Mouse (Mus musculus) midbrain, postnatal 0 days (tissue): ENCODE measurements around the gene Slu7. TPM values are rescaled to one million over a fixed set of nuclear protein-coding genes. Genes with fewer than 3 reads are reported as not detected.

Experiments
- ATAC-seq: fragments of 200-750 bp; cut with Nextera tagmentation; 2 replicates; pipeline ENCODE4 v1.8.0; 2017; ENCODE audit warnings: moderate number of reproducible peaks, mild to moderate bottlenecking, moderate TSS enrichment, moderate library complexity; ENCODE audit not compliant: low FRiP score
- DNase-seq: peaks from one replicate; pipeline ENCODE4 v3.0.0-alpha.2; 2015; ENCODE audit warnings: low spot score
- H3K27ac ChIP-seq: fragments of 300-500 bp; sonication (generic); 2 replicates; pipeline ENCODE4 v1.5.1; 2014; ENCODE audit warnings: low read depth, mild to moderate bottlenecking, low read length, mixed read lengths
- H3K27me3 ChIP-seq: fragments of 300-500 bp; sonication (generic); 2 replicates; pipeline ENCODE4 v1.6.1; 2014; ENCODE audit warnings: low read length, control low read depth, mixed read lengths; ENCODE audit not compliant: insufficient read depth
- H3K36me3 ChIP-seq: fragments of 300-500 bp; sonication (generic); 2 replicates; pipeline ENCODE4 v1.6.1; 2014; ENCODE audit warnings: low read length, control low read depth, mixed read lengths; ENCODE audit not compliant: insufficient read depth
- H3K4me1 ChIP-seq: fragments of 300-500 bp; sonication (generic); 2 replicates; pipeline ENCODE4 v1.6.1; 2014; ENCODE audit warnings: mild to moderate bottlenecking, control low read depth, antibody characterized with exemption, low read length, mixed read lengths; ENCODE audit not compliant: insufficient read depth
- H3K4me2 ChIP-seq: fragments of 300-500 bp; sonication (generic); 2 replicates; pipeline ENCODE4 v1.6.1; 2014; ENCODE audit warnings: low read depth, mild to moderate bottlenecking, low read length, mixed read lengths; ENCODE audit not compliant: poor library complexity, severe bottlenecking
- H3K4me3 ChIP-seq: fragments of 300-500 bp; sonication (generic); 2 replicates; pipeline ENCODE4 v1.5.1; 2014; ENCODE audit warnings: low read depth, mild to moderate bottlenecking, low read length, moderate library complexity
- H3K9ac ChIP-seq: fragments of 300-500 bp; sonication (generic); replicated peaks from 2 replicates; pipeline ENCODE4 v1.6.1; 2014; ENCODE audit warnings: mild to moderate bottlenecking, low read length, moderate library complexity, mixed read lengths; ENCODE audit not compliant: poor library complexity, severe bottlenecking
- H3K9me3 ChIP-seq: fragments of 300-500 bp; sonication (generic); 2 replicates; pipeline ENCODE4 v1.6.1; 2016; ENCODE audit warnings: low read length, control low read depth
- CTCF ChIP-seq: IDR thresholded peaks from 2 replicates; pipeline ENCODE4 v1.5.1; 2016; ENCODE audit warnings: antibody characterized with exemption, mild to moderate bottlenecking
- WGBS: fragments of 180-500 bp; shearing (Covaris S2); extraction: QIAGEN DNeasy Blood & Tissue Kit; methylation state at CpG from one replicate; pipeline ENCODE4 v1.1.7; 2014; 5-methylcytosine and 5-hydroxymethylcytosine counted together
- polyA plus RNA-seq: library from polyadenylated mRNA; unstranded; fragments of >200 nt; fragmentation: Nextera tagmentation; extraction: Ambion mirVana; gene quantifications from 2 replicates; pipeline ENCODE4 v1.2.1, GENCODE M21; 2015
- total RNA-seq: library from RNA; depleted of rRNA; stranded (reverse); fragments of >200 nt; gene quantifications from 2 replicates; pipeline ENCODE4 v1.2.3, GENCODE M21; 2014

Gene Slu7
- total and polyA plus RNA-seq, 2 experiments from 2014 or later = 16.5 to 58.3 TPM

- ATAC-seq (no peak), DNase-seq (no peak)
- Histone ChIP-seq H3K4me3 (no peak overlapping the region), H3K9me3 (no peaks in the 10 kb centered on the region), H3K4me1 (no peaks in the 10 kb centered on the region), H3K9ac (no peak overlapping the region), H3K4me2 (no peak overlapping the region), H3K27ac (no peak overlapping the region), H3K27me3 (no peaks in the 10 kb centered on the region), H3K36me3 (no peaks in the 10 kb centered on the region)
- TF ChIP-seq CTCF = 0 out of 2 replicates have a peak, but pooled peaks have one; percentile 11
- WGBS = 45% methylated on average over 4 of the region's 4 CpGs
These were observed 34.2 kb upstream of the Slu7 start for GRCm38 (mm10) chr11:43399297-43399696.

- no peaks in the 10 kb centered on the region for H3K36me3 ChIP-seq
- DNase-seq = no peak
- H3K4me1 ChIP-seq = no peaks in the 10 kb centered on the region
- H3K4me2 ChIP-seq = no peak overlapping the region
- H3K9me3 ChIP-seq = no peaks in the 10 kb centered on the region
- ATAC-seq = no peak
- WGBS = 85% methylated on average over 1 of the region's 1 CpGs
- TF ChIP-seq CTCF = no peak
- no peak overlapping the region for H3K4me3 ChIP-seq
- H3K27me3 ChIP-seq = no peaks in the 10 kb centered on the region
- no peak overlapping the region for H3K27ac ChIP-seq
- no peak overlapping the region for H3K9ac ChIP-seq
These were observed 33.4 kb upstream of the Slu7 start for GRCm38 (mm10) chr11:43400131-43400530.

- no peak for ATAC-seq
- Histone ChIP-seq H3K9me3 (no peaks in the 10 kb centered on the region), H3K27me3 (no peaks in the 10 kb centered on the region), H3K4me1 (no peaks in the 10 kb centered on the region), H3K36me3 (no peaks in the 10 kb centered on the region), H3K4me2 (no peak overlapping the region), H3K4me3 (no peak overlapping the region), H3K27ac (no peak overlapping the region), H3K9ac (no peak overlapping the region)
- TF ChIP-seq CTCF = no peak
- 92% methylated on average over 15 of the region's 15 CpGs for WGBS
- no peak for DNase-seq
These were observed 29.3 kb upstream of the Slu7 start for GRCm38 (mm10) chr11:43404150-43404807.

GRCm38 (mm10) chr11:43408888-43409287 is 24.7 kb upstream of the Slu7 start:
- ATAC-seq (no peak), DNase-seq (no peak)
- no peaks in the 10 kb centered on the region for H3K36me3 ChIP-seq
- H3K27me3 ChIP-seq = no peaks in the 10 kb centered on the region
- 85% methylated on average over 2 of the region's 2 CpGs for WGBS
- no peaks in the 10 kb centered on the region for H3K4me1 ChIP-seq
- no peak overlapping the region for H3K4me3 ChIP-seq
- H3K9ac ChIP-seq = no peak overlapping the region
- TF ChIP-seq CTCF = no peak
- no peak overlapping the region for H3K27ac ChIP-seq
- no peak overlapping the region for H3K4me2 ChIP-seq
- no peaks in the 10 kb centered on the region for H3K9me3 ChIP-seq

- Histone ChIP-seq H3K27me3 (no peaks in the 10 kb centered on the region), H3K4me2 (no peak overlapping the region), H3K4me1 (no peaks in the 10 kb centered on the region), H3K27ac (no peak overlapping the region), H3K36me3 (no peaks in the 10 kb centered on the region), H3K4me3 (no peak overlapping the region), H3K9ac (no peak overlapping the region), H3K9me3 (no peaks in the 10 kb centered on the region)
- 84% methylated on average over 7 of the region's 7 CpGs for WGBS
- DNase-seq (no peak), ATAC-seq (no peak)
- TF ChIP-seq CTCF = no peak
These were observed 23.3 kb upstream of the Slu7 start for GRCm38 (mm10) chr11:43410291-43410690.

GRCm38 (mm10) chr11:43411413-43411812 is 22.1 kb upstream of the Slu7 start:
- DNase-seq (peak; percentile 64), ATAC-seq (peak; percentile 38; the same call in 1 of the 2 replicates)
- Histone ChIP-seq H3K9ac (no peak overlapping the region), H3K27ac (no peak overlapping the region), H3K27me3 (no peaks in the 10 kb centered on the region), H3K9me3 (no peaks in the 10 kb centered on the region), H3K36me3 (no peaks in the 10 kb centered on the region), H3K4me3 (no peak overlapping the region), H3K4me2 (no peak overlapping the region), H3K4me1 (no peaks in the 10 kb centered on the region)
- peak; percentile 85 for TF ChIP-seq CTCF
- WGBS = 0% methylated on average over 1 of the region's 1 CpGs
